Mouse (Mus musculus): ENCODE results near the gene Elovl7. TPM values are rescaled to one million over a fixed set of nuclear protein-coding genes. Genes with fewer than 3 reads are reported as not detected.

Elovl7 gene
- polyA plus RNA-seq, 1 experiment from 2014 or later = 21.4 TPM

DNA sequence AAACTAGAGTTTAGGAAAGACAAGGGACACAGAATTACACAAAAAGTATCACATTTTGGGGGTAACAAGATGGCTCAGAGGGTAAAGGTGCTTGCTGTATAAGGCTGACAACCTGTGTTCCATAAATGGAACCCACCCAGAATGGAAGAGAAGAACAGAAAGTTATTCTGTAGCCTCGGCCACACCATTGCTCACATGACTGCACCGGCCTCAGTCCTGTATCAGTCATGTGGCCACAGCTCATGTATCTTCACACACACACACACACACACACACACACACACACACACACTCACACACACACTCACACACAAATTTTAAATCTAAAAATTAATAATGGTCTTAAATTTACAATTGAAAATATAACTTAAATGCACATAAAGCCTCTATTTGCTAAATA lies 6.8 kb upstream of the Elovl7 start:
- H3K4me2 ChIP-seq = no peak overlapping the region
- no peak overlapping the region for H3K4me3 ChIP-seq
- H3K9ac ChIP-seq = no peak overlapping the region
- no peak overlapping the region for H3K27ac ChIP-seq
- no peaks in the 10 kb centered on the region for H3K27me3 ChIP-seq
- H3K4me1 ChIP-seq = no peaks in the 10 kb centered on the region
- H3K9me3 ChIP-seq = no peaks in the 10 kb centered on the region
- 83% methylated on average over 2 of the region's 2 CpGs for WGBS
- no peak for ATAC-seq (ENCODE audit: insufficient number of reproducible peaks, low FRiP score, low TSS enrichment, low read depth)
- no peaks in the 10 kb centered on the region for H3K36me3 ChIP-seq

DNA sequence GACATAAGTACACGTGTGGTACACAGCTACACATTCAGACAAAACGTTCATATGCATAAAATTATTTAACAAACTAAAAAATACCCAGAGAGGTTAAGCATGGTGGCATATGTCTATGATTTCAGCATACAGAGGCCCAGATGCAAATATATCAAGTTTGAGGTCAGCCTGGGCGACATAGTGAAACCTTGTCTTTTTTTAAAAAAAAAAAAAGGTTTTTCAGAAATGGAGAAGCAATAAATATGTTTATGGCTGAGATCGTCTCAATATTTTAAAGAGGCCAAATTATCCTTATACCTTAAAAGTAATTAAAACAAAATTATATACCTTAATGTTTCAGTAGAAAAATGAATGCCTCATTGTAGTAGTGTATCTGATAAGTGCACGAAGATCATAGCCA lies 6.1 kb upstream of the Elovl7 start:
- no peaks in the 10 kb centered on the region for H3K36me3 ChIP-seq

DNA sequence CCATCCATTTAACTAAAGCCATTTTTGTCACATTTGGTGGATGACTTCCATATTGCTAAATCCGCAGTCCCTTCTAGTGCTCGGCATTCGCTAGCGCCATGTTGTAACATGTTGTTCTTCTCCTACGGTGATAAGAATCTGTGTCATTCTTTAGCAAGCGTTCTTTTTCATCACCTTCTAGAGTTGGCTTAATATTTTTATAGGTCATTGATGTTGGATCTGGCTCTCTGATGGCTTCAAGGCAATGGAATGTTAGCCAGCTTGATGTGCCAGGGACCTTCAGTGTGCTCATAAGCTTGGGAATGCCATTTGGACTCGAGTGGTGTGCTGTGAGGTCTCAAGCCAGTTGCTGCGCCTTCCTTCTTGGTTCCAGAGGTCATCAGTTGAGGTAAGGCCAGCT lies 3.2 kb upstream of the Elovl7 start:
- H3K27me3 ChIP-seq = peaks cover 25% of the 10 kb centered on the region
- no peak overlapping the region for H3K27ac ChIP-seq
- 87% methylated on average over 8 of the region's 8 CpGs for WGBS
- ATAC-seq (ENCODE audit: insufficient number of reproducible peaks, low FRiP score, low TSS enrichment, low read depth) = no peak
- peaks cover 15% of the 10 kb centered on the region for H3K4me1 ChIP-seq
- H3K4me3 ChIP-seq = no peak overlapping the region
- no peaks in the 10 kb centered on the region for H3K9me3 ChIP-seq
- H3K4me2 ChIP-seq = no peak overlapping the region
- H3K9ac ChIP-seq = no peak overlapping the region
- H3K36me3 ChIP-seq = no peaks in the 10 kb centered on the region

More for the DNA sequence above, 6.1 kb upstream of the Elovl7 start:
- 61% methylated on average over 5 of the region's 5 CpGs for WGBS
- no peak overlapping the region for H3K4me2 ChIP-seq
- ATAC-seq (ENCODE audit: insufficient number of reproducible peaks, low FRiP score, low TSS enrichment, low read depth) = no peak
- H3K4me3 ChIP-seq = no peak overlapping the region
- H3K27me3 ChIP-seq = 0 out of 2 replicates have a peak, but pooled peaks cover 1% of the 10 kb centered on the region
- no peaks in the 10 kb centered on the region for H3K9me3 ChIP-seq
- no peak overlapping the region for H3K9ac ChIP-seq
- H3K27ac ChIP-seq = no peak overlapping the region
- no peaks in the 10 kb centered on the region for H3K4me1 ChIP-seq

DNA sequence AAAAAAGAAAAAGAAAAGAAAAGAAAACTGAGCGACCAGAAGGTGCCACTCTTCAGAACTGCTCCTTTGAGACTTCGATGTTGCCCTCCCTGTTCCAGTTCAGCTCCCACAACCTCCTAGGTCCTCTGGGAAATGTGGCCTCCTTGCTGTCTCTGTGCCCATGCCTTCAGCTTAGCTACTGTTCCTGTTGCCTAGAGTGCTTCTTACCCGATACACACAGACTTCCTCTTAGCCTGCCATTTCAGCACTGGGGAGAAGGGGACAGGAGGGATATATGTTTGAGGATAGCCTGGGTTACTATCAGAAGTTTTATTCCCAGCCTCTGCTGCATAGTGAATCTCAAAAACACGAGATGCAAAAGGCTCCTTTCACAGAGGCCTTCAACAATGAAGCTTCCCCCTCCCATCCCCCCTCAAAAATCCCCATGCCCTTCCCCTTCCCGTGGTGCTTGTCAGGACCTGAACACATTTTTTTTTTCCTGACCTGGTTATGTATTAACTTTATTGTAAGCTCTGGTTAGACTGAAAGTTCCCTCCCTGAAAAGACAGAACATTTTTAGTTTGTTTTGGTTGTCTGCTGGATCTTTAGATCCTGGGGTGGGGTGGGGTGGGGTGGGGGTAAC lies 1.7 kb upstream of the Elovl7 start:
- Histone ChIP-seq H3K36me3 (no peaks in the 10 kb centered on the region), H3K4me2 (no peak overlapping the region), H3K4me3 (no peak overlapping the region), H3K27me3 (peaks cover 38% of the 10 kb centered on the region), H3K4me1 (peaks cover 15% of the 10 kb centered on the region), H3K27ac (no peak overlapping the region), H3K9me3 (no peaks in the 10 kb centered on the region), H3K9ac (no peak overlapping the region)
- 49% methylated on average over 5 of the region's 5 CpGs for WGBS
- ATAC-seq (ENCODE audit: insufficient number of reproducible peaks, low FRiP score, low TSS enrichment, low read depth) = no peak

DNA sequence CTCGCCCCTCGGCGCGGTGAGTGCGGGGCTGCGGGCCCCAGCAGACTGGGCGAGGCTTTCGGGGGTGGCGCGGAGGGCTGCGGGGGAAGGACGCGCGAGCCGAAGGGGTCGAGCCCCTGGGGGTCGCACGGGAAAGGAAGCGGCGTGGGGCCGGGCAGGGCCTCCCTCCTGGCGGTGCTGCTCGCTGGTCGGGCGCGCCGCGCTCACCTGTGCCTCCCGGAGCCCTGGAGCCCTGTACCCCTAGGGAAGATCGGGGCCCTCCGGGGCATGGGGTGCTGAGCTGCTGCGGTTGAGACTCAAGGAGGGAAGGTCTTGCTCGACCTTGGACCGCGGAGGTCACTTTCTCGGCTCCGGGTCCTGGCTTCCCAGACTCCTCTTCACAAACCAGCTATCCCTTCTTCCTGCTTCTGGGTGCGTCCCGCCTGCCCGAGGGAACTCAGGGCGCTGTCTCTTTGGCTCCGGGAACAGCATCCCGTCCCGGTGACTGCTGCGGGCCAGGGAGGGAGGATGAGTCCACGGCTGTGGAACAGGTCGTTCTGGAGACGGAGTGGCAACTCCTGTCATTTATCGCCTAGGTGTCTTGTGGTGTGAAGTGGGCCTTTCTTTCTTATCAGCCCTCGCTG lies 392 bp downstream of the Elovl7 start:
- H3K4me3 ChIP-seq = peak overlapping the region; percentile 70
- peak overlapping the region; percentile 50 for H3K9ac ChIP-seq
- peak overlapping the region; percentile 100 for H3K4me2 ChIP-seq
- H3K9me3 ChIP-seq = no peaks in the 10 kb centered on the region
- ATAC-seq (ENCODE audit: insufficient number of reproducible peaks, low FRiP score, low TSS enrichment, low read depth) = peak; percentile 48
- H3K4me1 ChIP-seq = peaks cover 15% of the 10 kb centered on the region
- peak overlapping the region; percentile 24; the same call in 1 of the 2 replicates for H3K27ac ChIP-seq
- no peaks in the 10 kb centered on the region for H3K36me3 ChIP-seq
- under 1% methylated on average over 48 of the region's 50 CpGs for WGBS
- peaks cover 43% of the 10 kb centered on the region for H3K27me3 ChIP-seq

DNA sequence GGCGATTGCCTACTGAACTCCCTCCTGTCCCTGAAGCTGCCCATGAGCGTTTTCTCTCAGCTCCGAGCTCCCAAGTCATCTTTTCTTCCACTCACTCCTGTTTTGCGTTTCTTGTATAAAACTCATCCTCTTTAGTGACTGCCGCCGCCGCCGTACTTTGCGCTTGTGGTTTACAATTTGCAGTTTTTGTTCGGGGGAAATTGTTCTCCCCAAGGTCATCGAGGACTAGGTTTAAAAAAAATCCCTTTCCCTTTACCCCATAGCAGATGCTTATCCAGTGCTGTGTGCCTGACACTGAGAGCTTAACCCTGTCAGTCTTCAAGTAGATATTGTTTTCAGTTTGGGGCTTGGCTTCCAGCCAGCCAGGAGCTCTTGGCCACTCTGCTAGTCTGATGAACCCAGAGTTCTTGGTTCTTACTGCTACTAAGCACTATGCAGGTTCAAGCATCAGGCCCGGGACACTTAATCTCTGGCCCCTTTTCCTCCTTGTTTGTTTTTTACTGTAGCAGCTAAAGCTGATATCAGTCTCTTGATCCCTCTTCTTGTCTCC lies 1.1 kb downstream of the Elovl7 start:
- Histone ChIP-seq H3K27ac (no peak overlapping the region), H3K4me1 (peaks cover 15% of the 10 kb centered on the region), H3K4me2 (peak overlapping the region; percentile 100), H3K27me3 (peaks cover 43% of the 10 kb centered on the region), H3K4me3 (peak overlapping the region; percentile 70), H3K9ac (peak overlapping the region; percentile 50; the same call in 1 of the 2 replicates), H3K36me3 (no peaks in the 10 kb centered on the region), H3K9me3 (no peaks in the 10 kb centered on the region)
- ATAC-seq (ENCODE audit: insufficient number of reproducible peaks, low FRiP score, low TSS enrichment, low read depth) = no peak
- 3% methylated on average over 12 of the region's 12 CpGs for WGBS

DNA sequence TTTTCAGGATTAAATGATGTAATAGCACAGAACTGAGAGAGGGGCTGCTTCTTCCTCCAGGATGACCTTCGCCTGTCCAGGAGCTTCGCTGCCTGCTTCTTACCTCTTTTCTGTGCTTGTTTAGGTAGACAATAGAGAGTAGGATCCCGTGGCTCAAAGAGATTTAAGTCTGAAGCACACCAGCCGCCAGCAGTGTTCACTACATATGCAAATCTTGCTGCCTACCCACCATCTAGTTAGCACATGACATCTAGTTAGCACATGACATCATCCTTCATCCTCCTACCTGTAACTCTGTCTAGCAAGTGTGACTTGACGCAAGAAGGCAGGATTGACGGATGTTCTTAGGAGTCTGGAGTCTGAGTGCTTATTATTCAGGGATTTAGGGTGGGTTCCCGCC lies 5.6 kb downstream of the Elovl7 start:
- 75% methylated on average over 7 of the region's 7 CpGs for WGBS
- Histone ChIP-seq H3K4me1 (peaks cover 4% of the 10 kb centered on the region; the same call in 1 of the 2 replicates), H3K4me3 (no peak overlapping the region), H3K4me2 (no peak overlapping the region), H3K9ac (no peak overlapping the region), H3K27me3 (peaks cover 30% of the 10 kb centered on the region), H3K27ac (no peak overlapping the region), H3K9me3 (no peaks in the 10 kb centered on the region), H3K36me3 (no peaks in the 10 kb centered on the region)
- ATAC-seq (ENCODE audit: insufficient number of reproducible peaks, low FRiP score, low TSS enrichment, low read depth) = no peak

DNA sequence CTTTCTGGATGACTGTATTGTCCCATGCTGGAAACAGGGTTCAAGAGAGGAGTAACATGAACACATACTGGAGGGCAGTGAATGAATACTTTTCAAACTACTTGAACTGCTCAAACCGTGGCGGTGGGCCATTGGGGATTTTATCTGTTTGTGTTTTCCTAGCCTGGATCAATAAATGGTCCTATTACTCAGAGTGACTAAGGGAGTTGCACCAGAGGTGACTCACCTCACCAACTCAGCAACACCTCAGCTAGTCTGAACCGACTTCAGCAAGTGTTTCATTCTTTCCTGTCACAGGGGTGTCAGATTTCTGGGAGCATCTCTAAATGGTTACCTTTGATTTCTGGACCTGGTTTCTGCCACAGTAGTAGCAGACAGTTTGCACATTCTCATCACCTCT lies 15.0 kb downstream of the Elovl7 start:
- no peak for ATAC-seq (ENCODE audit: insufficient number of reproducible peaks, low FRiP score, low TSS enrichment, low read depth)
- H3K4me1 ChIP-seq = no peaks in the 10 kb centered on the region

DNA sequence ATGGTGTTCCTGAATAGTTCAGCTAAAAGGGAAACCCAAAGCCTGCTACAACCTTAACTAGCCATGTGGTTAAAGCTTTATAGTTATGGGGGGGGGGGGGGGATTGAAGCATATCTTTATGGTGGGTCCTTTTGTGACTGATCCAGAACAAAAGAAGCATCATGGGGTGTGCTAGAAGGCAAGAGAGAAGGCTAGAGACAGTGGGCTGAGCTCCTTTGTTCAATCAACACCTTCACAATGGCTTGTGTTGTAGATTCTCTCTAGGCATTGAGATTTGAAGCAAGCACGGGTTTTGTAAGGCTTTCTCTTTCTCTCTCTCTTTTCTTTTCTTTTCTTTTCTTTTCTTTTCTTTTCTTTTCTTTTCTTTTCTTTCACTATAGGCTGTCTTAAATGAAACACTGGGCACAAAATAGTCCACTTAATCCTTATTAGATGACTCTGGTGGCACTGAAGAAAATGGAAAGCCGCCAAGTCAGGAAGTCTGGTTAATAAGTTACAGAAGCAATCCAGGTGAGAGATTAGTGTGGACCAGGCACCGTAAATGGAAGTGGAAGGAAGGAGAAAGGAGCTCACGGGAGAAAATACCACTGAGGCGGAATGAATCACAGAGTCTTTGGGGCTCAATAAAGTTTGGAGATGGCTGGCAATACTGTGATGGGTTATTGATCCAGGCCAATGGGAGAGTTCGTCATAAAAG lies 15.6 kb downstream of the Elovl7 start:
- no peak for ATAC-seq (ENCODE audit: insufficient number of reproducible peaks, low FRiP score, low TSS enrichment, low read depth)
- H3K4me1 ChIP-seq = no peaks in the 10 kb centered on the region
- H3K27ac ChIP-seq = no peak overlapping the region
- H3K9me3 ChIP-seq = no peaks in the 10 kb centered on the region
- H3K27me3 ChIP-seq = no peaks in the 10 kb centered on the region
- H3K4me2 ChIP-seq = no peak overlapping the region
- H3K4me3 ChIP-seq = no peak overlapping the region
- no peaks in the 10 kb centered on the region for H3K36me3 ChIP-seq
- 56% methylated on average over 6 of the region's 6 CpGs for WGBS
- H3K9ac ChIP-seq = no peak overlapping the region

More for the DNA sequence above, 15.0 kb downstream of the Elovl7 start:
- Histone ChIP-seq H3K9ac (no peak overlapping the region), H3K27ac (no peak overlapping the region), H3K27me3 (no peaks in the 10 kb centered on the region), H3K36me3 (no peaks in the 10 kb centered on the region), H3K4me2 (no peak overlapping the region), H3K4me3 (no peak overlapping the region), H3K9me3 (no peaks in the 10 kb centered on the region)
- WGBS = 55% methylated on average over 3 of the region's 3 CpGs

DNA sequence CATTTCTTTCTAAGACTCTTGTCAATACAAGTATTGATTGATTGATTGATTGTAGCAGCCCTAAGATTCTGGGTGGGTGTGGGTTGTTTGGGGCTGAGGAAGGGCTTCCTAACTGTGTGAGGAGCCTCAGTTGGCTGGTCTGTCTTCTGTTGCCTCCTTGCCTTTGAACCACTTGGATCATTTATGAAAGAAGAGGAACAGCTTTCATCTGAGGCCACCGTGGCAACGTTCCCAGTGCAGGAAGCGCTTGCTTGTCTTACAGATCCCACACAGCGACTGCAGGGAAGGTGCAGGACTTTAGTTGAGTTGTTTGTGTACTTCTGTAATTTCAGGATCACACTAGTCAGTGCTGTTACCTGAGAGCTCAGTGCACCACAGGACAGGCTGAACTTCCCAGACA lies 25.8 kb downstream of the Elovl7 start:
- Histone ChIP-seq H3K27ac (no peak overlapping the region), H3K9me3 (no peaks in the 10 kb centered on the region), H3K4me1 (no peaks in the 10 kb centered on the region), H3K9ac (no peak overlapping the region), H3K4me2 (no peak overlapping the region), H3K36me3 (no peaks in the 10 kb centered on the region), H3K27me3 (no peaks in the 10 kb centered on the region), H3K4me3 (no peak overlapping the region)
- 49% methylated on average over 4 of the region's 4 CpGs for WGBS
- no peak for ATAC-seq (ENCODE audit: insufficient number of reproducible peaks, low FRiP score, low TSS enrichment, low read depth)

DNA sequence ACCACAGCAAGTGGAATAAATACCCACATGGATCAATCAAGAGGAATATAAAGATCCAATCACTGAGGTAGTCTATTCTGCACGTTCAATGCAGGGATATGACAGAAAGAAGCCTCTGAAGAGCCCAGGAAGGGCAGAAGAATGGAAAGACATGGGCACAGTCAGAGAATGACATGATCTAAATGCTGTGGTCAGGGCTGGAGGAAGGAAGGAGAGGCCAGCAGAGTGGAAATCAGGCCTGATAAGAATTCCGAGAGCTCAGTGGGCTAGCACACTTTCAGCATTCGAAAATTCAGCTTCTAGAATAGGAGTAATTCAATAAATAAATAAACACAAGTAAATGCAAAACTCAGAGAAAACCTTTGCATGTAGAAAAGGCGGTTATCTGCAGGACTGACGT lies 27.5 kb downstream of the Elovl7 start:
- Histone ChIP-seq H3K36me3 (no peaks in the 10 kb centered on the region), H3K27me3 (no peaks in the 10 kb centered on the region), H3K4me2 (no peak overlapping the region), H3K4me1 (no peaks in the 10 kb centered on the region), H3K9me3 (no peaks in the 10 kb centered on the region), H3K9ac (no peak overlapping the region), H3K27ac (no peak overlapping the region), H3K4me3 (no peak overlapping the region)
- no peak for ATAC-seq (ENCODE audit: insufficient number of reproducible peaks, low FRiP score, low TSS enrichment, low read depth)
- WGBS = 85% methylated on average over 5 of the region's 5 CpGs

DNA sequence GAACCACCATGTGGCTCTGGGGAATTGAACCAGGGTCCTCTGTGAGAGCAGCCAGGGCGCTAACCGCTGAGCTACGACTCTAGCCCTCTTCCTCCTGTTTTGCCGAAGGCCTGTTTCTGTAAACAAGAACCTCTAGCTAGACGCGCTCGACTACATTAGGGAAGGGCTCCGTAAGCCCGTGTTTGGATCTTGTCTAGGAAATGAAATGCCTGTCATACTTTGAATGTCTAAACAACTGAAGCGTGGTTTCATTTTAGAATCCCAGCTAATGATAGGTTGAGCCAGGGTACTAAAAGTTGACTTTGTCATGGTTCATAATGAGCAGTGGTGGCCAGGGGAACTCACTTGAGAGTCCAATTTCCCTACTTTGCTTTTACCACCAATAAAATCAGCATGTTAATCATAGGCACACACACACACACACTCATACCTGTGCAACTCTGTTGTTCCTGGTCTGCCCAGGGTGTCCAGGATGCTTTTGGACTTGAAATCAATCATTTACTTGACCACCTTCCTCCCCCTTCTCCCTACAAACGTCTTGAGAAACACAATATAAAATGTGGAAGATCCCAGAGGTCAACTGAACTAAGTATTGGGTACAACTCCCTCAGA lies 31.0 kb downstream of the Elovl7 start:
- Histone ChIP-seq H3K4me3 (no peak overlapping the region), H3K27me3 (no peaks in the 10 kb centered on the region), H3K4me1 (no peaks in the 10 kb centered on the region), H3K9me3 (no peaks in the 10 kb centered on the region), H3K36me3 (no peaks in the 10 kb centered on the region), H3K4me2 (no peak overlapping the region), H3K27ac (no peak overlapping the region), H3K9ac (no peak overlapping the region)
- 71% methylated on average over 11 of the region's 11 CpGs for WGBS
- no peak for ATAC-seq (ENCODE audit: insufficient number of reproducible peaks, low FRiP score, low TSS enrichment, low read depth)

Measured in limb, embryonic 15.5 days (tissue).